Mouse (Mus musculus) thymus, postnatal 4 days (tissue): ENCODE measurements around the gene Pabpn1l.
"Not testable (repeated sequence)": the region's sequence is repeated elsewhere in the genome, so short reads cannot be mapped to it uniquely, and the experiment has no call there.

Source experiments
- DNase-seq: peaks from one replicate; pipeline ENCODE4 v3.0.0; 2021

Pabpn1l gene

DNA sequence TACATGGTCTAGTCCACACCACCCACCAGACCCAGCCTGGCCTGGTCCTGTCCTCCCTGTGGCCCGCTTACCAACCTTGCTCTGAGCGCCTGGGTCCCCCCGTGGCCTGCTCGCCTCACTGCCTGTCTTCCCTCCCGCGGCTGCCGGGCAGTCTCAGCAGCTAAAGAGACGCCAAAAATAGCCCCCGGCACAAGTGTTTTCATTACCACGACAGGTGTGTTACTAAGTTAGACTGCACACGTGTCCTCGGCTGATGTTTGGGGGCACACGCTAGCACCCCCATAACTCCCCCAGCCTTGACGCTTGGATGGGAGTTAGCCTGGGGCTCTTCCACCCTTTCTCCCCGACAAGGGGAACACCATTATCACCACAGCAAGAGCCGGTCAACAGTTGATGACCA is 23.8 kb upstream of the Pabpn1l start:
- DNase-seq, result no peak

DNA sequence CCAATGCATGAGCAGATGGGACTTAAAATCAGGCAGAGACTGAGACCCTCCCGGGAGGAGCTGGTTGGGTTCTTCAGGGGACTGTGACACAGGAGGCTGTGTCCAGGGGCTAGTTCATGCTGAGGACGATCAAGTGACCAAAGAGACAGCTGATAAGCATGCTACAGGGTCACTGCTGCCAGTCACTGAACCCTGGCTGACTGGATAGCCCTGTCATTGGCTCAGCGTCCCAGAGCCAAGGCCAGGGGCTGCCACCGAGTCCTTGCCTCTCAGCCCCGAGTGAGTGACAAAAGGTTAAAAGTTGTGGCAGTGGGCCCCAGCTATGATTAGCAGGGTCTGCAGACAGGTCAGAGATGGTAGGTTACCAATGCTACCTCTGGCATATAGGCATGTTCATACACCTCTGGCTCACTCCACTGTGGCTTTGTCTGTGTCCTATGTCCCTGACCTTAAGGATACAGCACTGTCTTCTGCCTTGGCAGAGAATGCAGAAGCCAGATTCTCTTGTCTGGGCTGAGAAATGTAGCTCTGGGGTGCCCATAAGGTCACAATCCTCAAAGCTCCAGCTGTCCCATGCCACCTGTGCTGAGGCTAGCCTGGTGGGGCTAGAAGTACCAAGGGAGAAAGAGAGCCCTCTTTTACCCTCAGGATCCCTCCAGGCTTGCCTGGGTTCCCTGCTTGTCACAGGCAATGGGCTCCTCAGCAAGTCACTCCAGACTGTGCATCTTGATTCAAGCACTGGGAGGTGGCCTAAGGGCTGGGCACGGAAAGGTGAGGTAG is 21.8 kb upstream of the Pabpn1l start:
- no peak for DNase-seq

- no peak for DNase-seq
Observed at GRCm38 (mm10) chr8:122642071-122642470, 19.5 kb upstream of the Pabpn1l start.

DNA sequence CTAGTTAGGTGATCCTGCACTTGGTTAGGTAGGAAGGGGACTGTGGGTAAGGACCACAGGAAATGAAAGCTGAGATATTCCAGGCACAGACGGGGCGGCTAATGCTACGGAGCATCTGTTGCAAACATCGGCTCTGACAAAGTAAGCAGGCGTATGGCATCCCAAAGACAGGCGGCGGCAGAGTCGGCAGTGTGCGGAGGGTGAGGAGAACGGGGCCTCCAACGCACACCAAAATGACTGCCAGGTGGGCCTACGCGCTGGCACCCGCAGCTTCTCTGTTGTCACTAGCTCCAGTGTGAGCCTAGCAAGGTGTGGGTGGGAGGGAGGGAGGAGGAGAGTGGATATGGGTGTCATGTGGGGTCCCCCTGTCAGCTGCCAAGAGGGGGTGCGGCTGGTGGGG is 18.9 kb upstream of the Pabpn1l start:
- no peak for DNase-seq

DNA sequence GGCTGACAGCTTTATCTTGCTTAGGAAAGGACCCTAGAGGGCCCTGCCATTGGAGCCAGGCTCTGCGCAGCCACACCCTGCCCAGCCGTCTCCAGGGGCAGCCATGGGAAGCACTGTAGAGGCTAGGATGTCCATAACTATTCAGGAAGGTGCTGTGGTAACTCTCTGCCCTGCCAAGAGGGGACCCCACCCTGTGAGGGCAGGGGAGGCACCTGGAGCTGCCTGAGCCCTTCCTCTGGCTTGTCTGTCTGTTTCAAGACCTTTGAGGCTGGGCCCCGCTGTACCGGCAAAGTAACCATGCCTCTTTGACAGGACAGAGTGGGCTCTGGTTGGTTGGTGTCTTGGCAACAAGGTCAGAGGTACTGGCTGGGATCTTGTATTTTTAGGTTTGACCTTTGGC is 18.3 kb upstream of the Pabpn1l start:
- no peak for DNase-seq

- DNase-seq, result no peak
Observed at GRCm38 (mm10) chr8:122639521-122640248, 17.1 kb upstream of the Pabpn1l start.

DNA sequence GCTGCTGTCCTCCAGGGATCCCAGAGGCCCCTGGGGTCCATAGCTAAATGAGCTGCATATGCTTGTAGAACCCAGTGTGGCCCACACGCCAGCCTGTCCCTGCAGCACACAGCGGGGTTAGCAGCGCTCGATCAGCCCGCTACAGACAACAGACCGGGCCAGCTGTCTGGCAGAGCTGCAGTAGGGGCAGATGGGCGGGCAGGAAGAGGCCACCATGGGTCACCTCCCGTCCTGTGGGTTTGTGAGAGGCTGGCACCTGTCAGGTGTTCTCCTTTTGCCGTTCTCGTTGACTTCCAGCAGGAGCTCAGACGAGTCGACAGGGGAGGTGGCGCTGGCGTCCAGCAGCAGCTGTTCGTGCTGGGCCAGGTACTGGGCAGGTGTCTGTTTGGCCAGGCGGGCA is 16.1 kb upstream of the Pabpn1l start:
- no peak for DNase-seq

DNA sequence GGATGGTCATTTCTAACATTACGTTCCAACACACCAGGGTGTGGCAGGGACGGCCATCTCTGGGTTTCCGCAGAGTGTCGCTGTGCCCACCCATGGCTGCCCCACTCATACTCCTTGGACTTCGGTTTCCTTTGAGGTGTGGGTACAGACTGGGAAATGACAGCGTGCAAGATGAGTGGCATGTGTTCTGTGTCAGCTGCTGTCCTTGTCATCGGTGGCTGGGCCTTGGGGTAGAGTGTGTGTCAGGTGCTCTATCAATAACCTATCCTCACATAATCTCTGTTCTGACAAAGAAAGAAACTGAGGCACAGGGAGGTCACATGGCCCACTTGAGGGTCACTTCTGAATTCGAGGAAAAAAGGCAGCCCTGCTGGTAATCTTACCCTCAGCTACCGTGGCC is 14.7 kb upstream of the Pabpn1l start:
- no peak for DNase-seq

GRCm38 (mm10) chr8:122636803-122637175 is 14.2 kb upstream of the Pabpn1l start:
- no peak for DNase-seq

DNA sequence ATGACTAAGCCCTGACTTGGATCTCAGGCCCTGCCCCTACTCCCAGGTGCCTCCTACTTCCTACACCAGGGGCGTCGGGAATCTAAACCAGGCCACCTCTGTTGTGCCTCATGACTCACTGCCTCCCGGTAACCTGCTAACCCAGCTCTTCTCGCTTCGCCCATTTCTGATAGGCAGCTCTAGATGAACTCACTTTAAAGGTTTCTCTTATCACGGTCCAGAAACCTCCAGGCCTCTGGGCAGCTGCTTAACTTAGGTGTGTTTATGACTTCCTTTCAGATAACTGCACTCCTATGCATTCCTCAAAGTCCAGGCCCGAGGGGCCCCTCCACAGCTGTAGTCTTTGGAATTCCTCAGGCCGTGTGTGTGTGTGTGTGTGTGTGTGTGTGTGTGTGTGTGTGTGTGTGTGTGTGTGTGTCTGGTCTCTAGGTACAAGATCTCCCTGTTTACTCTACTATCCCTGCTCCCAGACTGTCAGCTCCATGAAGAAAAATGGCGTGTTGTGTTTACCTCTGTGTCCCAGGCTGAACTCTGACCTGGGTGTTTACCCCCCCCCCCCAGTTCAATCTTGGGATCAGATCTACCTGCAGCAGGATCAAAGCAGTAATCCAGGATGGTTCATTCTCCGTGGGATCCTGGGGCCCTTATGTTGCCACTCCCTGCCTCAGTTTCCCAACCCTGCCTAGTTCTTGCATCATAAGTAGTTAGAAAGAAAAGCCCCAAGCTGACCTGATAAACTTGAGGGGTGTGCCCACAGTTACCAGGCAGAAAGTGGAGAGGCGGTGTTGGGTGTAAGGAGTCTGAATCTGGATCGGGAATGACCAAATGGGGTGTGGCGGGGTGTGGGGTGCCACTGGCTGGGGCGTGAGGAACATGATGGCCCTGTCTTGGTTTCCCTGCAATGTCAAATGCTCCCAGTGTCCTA is 13.6 kb upstream of the Pabpn1l start:
- DNase-seq, result no peak

DNA sequence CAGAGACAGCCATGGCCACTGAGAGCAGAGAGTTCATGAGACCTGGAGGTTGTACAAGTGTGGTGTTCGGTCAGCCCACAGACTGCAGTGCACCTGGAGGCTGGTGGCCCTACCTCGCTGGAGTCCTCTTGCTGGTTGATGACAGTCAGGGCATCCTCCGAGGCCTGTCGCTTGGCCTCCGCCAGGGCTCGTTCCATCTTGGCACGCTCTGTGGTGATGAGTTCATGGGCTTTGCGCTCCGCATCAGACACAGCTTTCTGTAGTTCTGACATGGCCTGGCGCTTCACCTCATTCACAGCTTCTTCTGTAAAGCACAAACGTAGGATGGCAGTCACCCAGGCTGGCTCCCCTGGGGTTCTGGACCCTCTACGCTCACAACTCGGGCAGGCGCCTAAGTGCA is 10.7 kb upstream of the Pabpn1l start:
- no peak for DNase-seq

DNA sequence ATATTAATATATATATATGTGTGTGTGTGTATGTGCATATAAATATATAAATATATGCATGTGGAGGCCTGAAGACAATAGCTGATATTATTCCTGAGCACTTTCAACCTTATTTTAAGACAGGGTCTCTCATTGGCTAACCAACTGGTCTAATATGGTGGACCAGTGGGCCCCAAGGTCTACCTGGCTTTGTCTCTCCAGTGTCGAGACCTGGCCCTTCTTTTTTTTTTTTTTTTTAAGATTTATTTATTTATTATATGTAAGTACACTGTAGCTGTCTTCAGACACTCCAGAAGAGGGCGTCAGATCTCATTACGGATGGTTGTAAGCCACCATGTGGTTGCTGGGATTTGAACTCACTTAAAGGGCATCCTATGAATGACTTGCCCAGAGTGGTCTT is 9.6 kb upstream of the Pabpn1l start:
- not testable (repeated sequence) for DNase-seq

DNA sequence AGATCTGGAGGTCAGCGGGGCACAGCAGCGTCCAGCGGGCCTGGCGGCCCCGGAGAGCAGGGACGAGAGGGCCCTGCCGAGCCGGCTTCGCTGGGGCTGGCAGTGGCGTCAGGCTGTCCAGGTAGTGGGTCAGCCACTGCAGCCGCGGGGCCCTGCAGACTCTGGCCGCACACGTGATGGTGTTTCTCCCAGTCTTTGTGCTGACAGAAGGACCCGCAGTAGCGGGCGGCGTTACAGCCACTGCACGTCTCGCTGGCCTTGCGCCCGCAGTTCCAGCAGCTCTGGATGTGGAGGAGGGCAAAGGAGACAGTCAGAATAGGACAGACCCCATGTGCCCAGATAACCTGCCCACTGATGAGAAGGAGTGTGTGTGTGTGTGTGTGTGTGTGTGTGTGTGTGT is 8.2 kb upstream of the Pabpn1l start:
- DNase-seq, result no peak

DNA sequence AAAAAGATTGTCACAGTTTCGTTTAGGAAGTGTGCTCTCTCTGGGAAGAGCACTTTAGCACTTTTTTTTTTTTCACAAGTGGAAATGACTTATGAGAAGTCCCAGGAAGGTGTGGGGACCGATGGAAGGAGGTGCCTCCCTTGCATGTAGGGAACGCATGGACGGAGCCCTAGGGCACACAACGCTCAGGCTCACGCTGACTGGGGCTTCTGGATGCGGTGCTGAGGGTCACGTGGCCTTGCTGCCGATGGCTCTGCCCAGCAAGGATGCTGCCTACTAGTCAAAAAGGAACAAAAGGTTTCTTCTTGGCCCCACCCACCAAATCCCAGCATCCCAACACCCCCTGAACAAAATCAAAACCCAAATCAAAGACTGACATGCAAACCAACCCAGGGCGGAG is 6.8 kb upstream of the Pabpn1l start:
- DNase-seq, result no peak

DNA sequence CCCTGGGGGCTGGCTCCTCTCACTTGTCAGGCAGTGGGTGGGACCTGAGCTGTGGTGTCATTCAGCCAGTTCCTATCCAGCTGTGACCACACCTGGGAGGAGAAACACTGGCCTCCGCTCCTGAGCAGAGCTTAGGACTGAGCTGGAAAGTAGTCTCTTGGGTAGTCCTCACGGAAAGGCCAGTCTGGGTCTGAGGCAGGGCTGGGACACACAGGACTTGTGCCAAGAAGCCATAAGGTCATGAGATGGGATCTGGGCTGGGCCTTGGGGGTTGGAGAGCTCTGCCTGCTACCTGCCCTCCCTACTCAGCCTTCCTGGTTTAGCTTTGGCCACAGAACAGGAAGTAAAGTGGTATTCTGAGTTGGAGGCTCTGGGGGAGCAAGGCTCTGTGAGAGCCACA is 4.4 kb upstream of the Pabpn1l start:
- DNase-seq, result no peak

DNA sequence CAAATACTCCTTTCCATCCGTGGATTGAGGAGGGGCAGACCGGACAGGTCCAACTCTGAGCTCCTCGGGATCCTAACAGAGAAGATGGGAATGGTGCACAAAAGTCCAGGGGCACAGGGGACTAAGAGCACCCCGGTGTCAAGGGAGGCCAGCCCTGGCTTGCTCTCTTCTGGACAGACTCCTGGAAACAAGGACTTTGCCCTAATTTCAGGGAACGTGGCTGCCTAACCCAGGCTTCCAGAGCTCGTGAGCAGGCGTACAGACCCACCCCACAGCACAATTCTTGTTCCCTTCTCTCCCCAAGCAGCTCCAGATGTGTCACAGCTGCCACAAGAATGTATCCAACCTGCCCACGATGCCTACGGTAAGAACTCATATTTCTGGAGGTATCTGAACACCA is 3.3 kb upstream of the Pabpn1l start:
- no peak for DNase-seq

- DNase-seq, result no peak
Observed at GRCm38 (mm10) chr8:122624653-122625052, 2.1 kb upstream of the Pabpn1l start.

DNA sequence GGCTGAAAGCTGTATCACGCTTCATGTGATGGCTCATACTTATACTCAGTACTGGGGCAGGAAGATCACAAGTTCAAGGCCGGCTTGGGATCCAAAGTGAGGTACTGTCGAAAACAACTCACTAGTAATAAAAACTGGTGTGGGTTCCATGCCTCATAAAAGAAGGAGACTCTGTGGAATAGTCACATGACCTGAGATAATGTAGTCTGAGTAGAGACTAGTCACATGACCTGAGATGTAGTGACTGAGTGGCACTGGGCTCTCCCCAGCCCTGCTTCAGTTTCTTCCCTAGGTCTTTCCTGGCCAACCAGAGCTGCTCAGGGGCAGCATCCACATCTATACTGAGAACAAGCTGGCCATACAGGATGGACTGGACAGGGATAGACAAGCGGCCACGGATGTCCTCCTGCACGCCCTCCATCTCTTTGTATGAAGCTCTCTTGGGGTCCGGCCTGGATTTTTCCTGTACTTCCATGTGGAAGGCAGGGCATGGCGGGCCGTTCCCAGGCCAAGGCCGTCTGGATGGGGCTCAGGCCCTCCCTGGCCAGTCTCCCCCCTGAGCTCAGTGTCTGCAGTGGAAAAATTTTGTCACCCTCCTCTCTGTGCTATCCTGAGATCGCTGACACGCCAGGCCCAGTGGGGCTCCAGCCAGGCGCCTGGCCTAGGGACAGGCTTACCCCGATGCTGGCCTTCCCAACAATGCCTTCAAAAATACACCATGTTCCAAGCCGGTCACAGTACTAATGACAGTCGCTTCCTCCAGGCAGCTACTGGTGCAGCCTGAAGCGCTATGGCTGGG is 1.5 kb upstream of the Pabpn1l start:
- DNase-seq, result no peak

GRCm38 (mm10) chr8:122620446-122620845 is 2.1 kb downstream of the Pabpn1l start:
- peak; percentile 34 for DNase-seq

- no peak for DNase-seq
Observed at GRCm38 (mm10) chr8:122618660-122619378, 3.7 kb downstream of the Pabpn1l start.

- peak; percentile 90 for DNase-seq
Observed at GRCm38 (mm10) chr8:122617947-122618546, 4.5 kb downstream of the Pabpn1l start.
